In the genomic region with DNA sequence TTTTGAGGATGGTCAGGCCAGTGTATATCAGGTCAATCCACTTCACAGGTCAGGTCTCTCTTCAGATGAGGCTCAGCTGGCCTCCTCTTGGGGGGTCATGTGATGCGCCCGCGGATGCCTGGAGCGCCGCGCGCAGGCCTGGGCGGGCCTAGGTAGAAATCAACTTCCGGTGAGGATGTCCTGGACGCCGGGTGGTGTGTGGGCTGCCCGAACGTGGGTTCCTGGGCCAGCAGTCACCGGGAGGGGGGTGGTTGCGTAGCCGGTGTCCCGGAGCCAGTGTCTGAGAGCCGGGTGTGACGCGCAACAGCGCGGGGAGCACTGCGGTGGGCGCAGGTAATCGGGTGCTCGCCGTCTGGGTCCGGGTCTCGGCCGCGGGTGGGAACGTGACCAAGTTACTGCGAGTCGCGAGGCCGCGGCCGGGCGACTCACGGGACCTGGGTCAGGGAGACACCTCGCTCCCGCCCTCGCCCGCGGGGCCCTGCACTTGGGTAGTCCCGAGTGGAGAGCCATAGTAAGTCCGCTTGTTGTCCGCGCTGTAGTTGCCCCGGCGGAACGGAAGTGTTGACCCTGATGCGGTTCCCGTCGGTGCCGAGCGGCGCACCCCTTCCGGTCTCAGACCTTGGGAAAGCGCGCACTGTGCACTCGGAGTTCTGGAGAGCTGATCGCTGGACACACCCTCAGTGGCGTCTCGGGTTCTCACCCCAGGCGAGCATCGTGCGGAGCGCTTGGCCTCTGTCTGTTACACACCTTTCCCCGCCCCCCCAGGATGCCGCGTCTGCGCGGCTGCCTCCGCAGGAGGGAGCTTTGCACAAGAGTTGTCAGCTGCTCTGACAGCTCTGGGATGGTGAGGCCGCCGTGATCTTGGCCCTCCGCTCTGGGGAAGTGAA, we compare ENCODE assay signal across 8 mouse cellular contexts. TPM values are rescaled to one million over a fixed set of nuclear protein-coding genes. Genes with fewer than 3 reads are reported as not detected.
DNase-seq lines count a peak whose midpoint lies in the region; ATAC-seq lines count a peak whose summit lies in the region.

A gene (plus strand): TSS at position 102 of the 887 bp plus-strand sequence.

- no peaks in the 10 kb centered on the region for H3K36me3 ChIP-seq in intestine, embryonic 14.5 days (ENCODE audit: control insufficient read depth, insufficient read depth, low read length)

- H3K4me3 ChIP-seq in intestine, embryonic 14.5 days (ENCODE audit: low read depth, low read length), result peak within 1 kb of the TSS; percentile 65

- H3K9ac ChIP-seq in intestine, embryonic 14.5 days (ENCODE audit: low read length), result peak within 1 kb of the TSS; percentile 79

- under 1% methylated on average over 78 of the region's 78 CpGs for WGBS in intestine, embryonic 14.5 days

- intact Hi-C loops in left cerebral cortex, postnatal 14 days (cut with DNase I), result no loop called here

- H3K4me2 ChIP-seq in intestine, embryonic 14.5 days (ENCODE audit: low read length), result peak within 1 kb of the TSS; percentile 72

- peaks cover 5% of the 10 kb centered on the region; the same call in 1 of the 2 replicates for H3K4me1 ChIP-seq in intestine, embryonic 14.5 days (replicated peaks; ENCODE audit: control insufficient read depth, insufficient read depth, low read length)

- H3K27me3 ChIP-seq in intestine, embryonic 14.5 days (replicated peaks; ENCODE audit: control insufficient read depth, insufficient read depth, low read length), result no peaks in the 10 kb centered on the region

- H3K9me3 ChIP-seq in intestine, embryonic 14.5 days (ENCODE audit: control insufficient read depth, low read length), result no peaks in the 10 kb centered on the region

- ATAC-seq in intestine, embryonic 14.5 days (replicated peaks; ENCODE audit: low FRiP score, low TSS enrichment, low read depth), result peak; percentile 99

- DNase-seq in adrenal gland, adult 18-20 months (ENCODE audit: low spot score in 2 of 2), result peak; percentile 91 to 92
- DNase-seq in embryo, embryonic 11 days, result peak; percentile 91
- peak; percentile 91 for DNase-seq in gastrocnemius, postnatal 25 days
- DNase-seq in intestine, embryonic 14.5 days (ENCODE audit: low spot score), result peak; percentile 98
- DNase-seq in left cerebral cortex, postnatal 14 days (ENCODE audit: low spot score in 2 of 2), result peak; percentile 87 to 91
- DNase-seq in mesoderm, embryonic 11.5 days (ENCODE audit: low read depth, low spot score), result peak; percentile 92
- DNase-seq in right cerebral cortex, postnatal 36 days (ENCODE audit: low spot score in 2 of 2), result peak; percentile 75 to 80
- DNase-seq in yolk sac, embryonic 10.5 days (ENCODE audit: low spot score), result peak; percentile 92

- H3K27ac ChIP-seq in intestine, embryonic 14.5 days (ENCODE audit: low read depth), result peak within 1 kb of the TSS; percentile 89

RNA-seq across cellular contexts. Expression of the gene that starts here (rescaled TPM):
- total RNA-seq in adrenal gland, adult 18-20 months (2021), result 10 to 100 TPM; 44.6 to 57.9 TPM
- 10 to 100 TPM; 63.9 to 68.2 TPM for total RNA-seq in gastrocnemius, postnatal 25 days (2021)
- 25.8 and 26.5 TPM in 2 replicates for polyA plus RNA-seq in intestine, embryonic 14.5 days (2014; fragmentation: Nextera tagmentation; extraction: Ambion mirVana)
- total RNA-seq in left cerebral cortex, postnatal 14 days (2021), result 10 to 100 TPM; 27.6 to 27.9 TPM

Comparison
In these comparisons a context has a peak if more than half of its experiments do, and no peak if none do; other contexts are left out.
1. Peak in every context shown above with its lines: DNase-seq, ATAC-seq, H3K4me3 ChIP-seq and H3K27ac ChIP-seq.